Mouse (Mus musculus): ENCODE results near the gene Qrfpr. TPM values are rescaled to one million over a fixed set of nuclear protein-coding genes. Genes with fewer than 3 reads are reported as not detected.

The Qrfpr gene
- polyA plus RNA-seq, 1 experiment from 2014 or later, result 1.2 TPM

Other genes starting within 250 kb of the Qrfpr start
- 20.1 and 25.7 TPM in 2 replicates for gene Mccc1, start 221.6 kb downstream of the Qrfpr start, polyA plus RNA-seq (2014; fragmentation: Nextera tagmentation; extraction: Ambion mirVana)
- gene Ccdc144b, start 168.8 kb downstream of the Qrfpr start, polyA plus RNA-seq (2014; fragmentation: Nextera tagmentation; extraction: Ambion mirVana), result not detected in 2 replicates
- gene Acad9, start 156.3 kb downstream of the Qrfpr start, polyA plus RNA-seq (2014; fragmentation: Nextera tagmentation; extraction: Ambion mirVana), result 76.1 and 96.8 TPM in 2 replicates
- gene D3Ertd254e, start 71.3 kb downstream of the Qrfpr start, polyA plus RNA-seq (2014; fragmentation: Nextera tagmentation; extraction: Ambion mirVana), result 15.8 and 21.3 TPM in 2 replicates